Mouse (Mus musculus) heart, postnatal 0 days (tissue): ENCODE results near the gene Slc17a2. TPM values are rescaled to one million over a fixed set of nuclear protein-coding genes. Genes with fewer than 3 reads are reported as not detected.

Source experiments
- ATAC-seq: fragments of 200-750 bp; cut with Nextera tagmentation; 2 replicates; pipeline ENCODE4 v1.8.0; 2017; ENCODE audit warnings: low read depth, moderate number of reproducible peaks, moderate library complexity; ENCODE audit not compliant: insufficient read depth
- DNase-seq: peaks from one replicate; pipeline ENCODE4 v3.0.0-alpha.2; 2016; ENCODE audit warnings: low spot score
- H3K27ac ChIP-seq: fragments of 300-500 bp; sonication (generic); 2 replicates; pipeline ENCODE4 v1.5.1; 2014; ENCODE audit warnings: low read depth, mild to moderate bottlenecking
- H3K27me3 ChIP-seq: fragments of 300-500 bp; sonication (generic); 2 replicates; pipeline ENCODE4 v1.6.1; 2014; ENCODE audit warnings: low read length, mixed read lengths; ENCODE audit not compliant: control insufficient read depth, insufficient read depth
- H3K36me3 ChIP-seq: fragments of 300-500 bp; sonication (generic); replicated peaks from 2 replicates; pipeline ENCODE4 v1.6.1; 2014; ENCODE audit warnings: low read length, mixed read lengths; ENCODE audit not compliant: control insufficient read depth, insufficient read depth
- H3K4me1 ChIP-seq: fragments of 300-500 bp; sonication (generic); 2 replicates; pipeline ENCODE4 v1.6.1; 2014; ENCODE audit warnings: antibody characterized with exemption; ENCODE audit not compliant: control insufficient read depth, insufficient read depth
- H3K4me2 ChIP-seq: fragments of 300-500 bp; sonication (generic); 2 replicates; pipeline ENCODE4 v1.6.1; 2014; ENCODE audit warnings: low read depth, mild to moderate bottlenecking, low read length, moderate library complexity
- H3K4me3 ChIP-seq: fragments of 300-500 bp; sonication (generic); 2 replicates; pipeline ENCODE4 v1.5.1; 2014; ENCODE audit warnings: low read depth, low read length
- H3K9ac ChIP-seq: fragments of 300-500 bp; sonication (generic); replicated peaks from 2 replicates; pipeline ENCODE4 v1.6.1; 2014; ENCODE audit warnings: low read depth, low read length, mixed read lengths
- H3K9me3 ChIP-seq: fragments of 300-500 bp; sonication (generic); replicated peaks from 2 replicates; pipeline ENCODE4 v1.6.1; 2016; ENCODE audit warnings: low read length; ENCODE audit not compliant: control insufficient read depth
- CTCF ChIP-seq: IDR thresholded peaks from 2 replicates; pipeline ENCODE4 v1.5.1; 2016; ENCODE audit warnings: antibody characterized with exemption, control low read depth, low read depth
- EP300 ChIP-seq: IDR thresholded peaks from 2 replicates; pipeline ENCODE4 v1.6.1; 2016; ENCODE audit warnings: antibody characterized with exemption, low read depth
- WGBS: fragments of 180-500 bp; shearing (Covaris S2); extraction: QIAGEN DNeasy Blood & Tissue Kit; methylation state at CpG from one replicate; pipeline ENCODE4 v1.1.7; 2014; 5-methylcytosine and 5-hydroxymethylcytosine counted together
- polyA plus RNA-seq: library from polyadenylated mRNA; unstranded; fragments of >200 nt; fragmentation: Nextera tagmentation; extraction: Ambion mirVana; gene quantifications from 2 replicates; pipeline ENCODE4 v1.2.1, GENCODE M21; 2015
- total RNA-seq: library from RNA; depleted of rRNA; stranded (reverse); fragments of >200 nt; gene quantifications from 2 replicates; pipeline ENCODE4 v1.2.3, GENCODE M21; 2014; ENCODE audit warnings: low replicate concordance; rRNA removed

Gene Slc17a2
- total RNA-seq = not detected in 2 replicates
- polyA plus RNA-seq = not detected in 2 replicates

- Histone ChIP-seq H3K9ac (no peak within 1 kb of the TSS), H3K9me3 (no peaks in the 10 kb centered on the region), H3K4me1 (no peaks in the 10 kb centered on the region), H3K4me3 (no peak within 1 kb of the TSS), H3K27me3 (no peaks in the 10 kb centered on the region), H3K4me2 (no peak within 1 kb of the TSS), H3K27ac (no peak within 1 kb of the TSS), H3K36me3 (no peaks in the 10 kb centered on the region)
- no peak for TF ChIP-seq CTCF
- TF ChIP-seq EP300 = no peak
- DNase-seq (no peak), ATAC-seq (no peak)
- WGBS = 70% methylated on average over 15 of the region's 15 CpGs
These were observed at the start of gene Slc17a2 for GRCm38 (mm10) chr13:23806422-23807052. TSS of gene Slc17a2 (plus strand) at chr13:23806993.

- Histone ChIP-seq H3K4me3 (peak overlapping the region; percentile 44), H3K27me3 (no peaks in the 10 kb centered on the region), H3K4me1 (peaks cover 8% of the 10 kb centered on the region; the same call in 1 of the 2 replicates), H3K9ac (peak overlapping the region; percentile 48), H3K9me3 (no peaks in the 10 kb centered on the region), H3K27ac (peak overlapping the region; percentile 81), H3K4me2 (peak overlapping the region; percentile 61), H3K36me3 (no peaks in the 10 kb centered on the region)
- 3% methylated on average over 13 of the region's 23 CpGs for WGBS
- no peak for DNase-seq
- TF ChIP-seq EP300 = no peak
- TF ChIP-seq CTCF = no peak
- ATAC-seq = no peak
These were observed 49.5 kb upstream of the Slc17a2 start for GRCm38 (mm10) chr13:23757211-23757773.

GRCm38 (mm10) chr13:23757921-23758320 is 48.9 kb upstream of the Slc17a2 start:
- WGBS = 56% methylated on average over 3 of the region's 3 CpGs
- Histone ChIP-seq H3K36me3 (no peaks in the 10 kb centered on the region), H3K4me3 (no peak overlapping the region), H3K27ac (no peak overlapping the region), H3K4me1 (peaks cover 13% of the 10 kb centered on the region; the same call in 1 of the 2 replicates), H3K9me3 (no peaks in the 10 kb centered on the region), H3K4me2 (no peak overlapping the region; the same call in 1 of the 2 replicates), H3K9ac (no peak overlapping the region), H3K27me3 (no peaks in the 10 kb centered on the region)
- TF ChIP-seq CTCF (no peak), EP300 (no peak)
- ATAC-seq (no peak), DNase-seq (no peak)

- Histone ChIP-seq H3K4me2 (no peak overlapping the region), H3K4me1 (peaks cover 22% of the 10 kb centered on the region), H3K9ac (no peak overlapping the region), H3K9me3 (no peaks in the 10 kb centered on the region), H3K36me3 (no peaks in the 10 kb centered on the region), H3K4me3 (no peak overlapping the region), H3K27me3 (no peaks in the 10 kb centered on the region), H3K27ac (no peak overlapping the region)
- 89% methylated on average over 3 of the region's 3 CpGs for WGBS
- ATAC-seq = no peak
- DNase-seq = no peak
- no peak for TF ChIP-seq EP300
- no peak for TF ChIP-seq CTCF
These were observed 47.5 kb upstream of the Slc17a2 start for GRCm38 (mm10) chr13:23759251-23759771.

GRCm38 (mm10) chr13:23759916-23760239 is 46.9 kb upstream of the Slc17a2 start:
- TF ChIP-seq CTCF (no peak), EP300 (no peak)
- Histone ChIP-seq H3K4me1 (peaks cover 26% of the 10 kb centered on the region), H3K9me3 (no peaks in the 10 kb centered on the region), H3K27me3 (no peaks in the 10 kb centered on the region), H3K36me3 (no peaks in the 10 kb centered on the region), H3K4me3 (no peak overlapping the region), H3K4me2 (peak overlapping the region; percentile 71; the same call in 1 of the 2 replicates), H3K27ac (no peak overlapping the region), H3K9ac (no peak overlapping the region)
- WGBS = 70% methylated on average over 1 of the region's 1 CpGs
- ATAC-seq = no peak
- no peak for DNase-seq
